Mouse (Mus musculus): Measurements from ENCODE around the gene Kdm3a. TPM values are rescaled to one million over a fixed set of nuclear protein-coding genes. Genes with fewer than 3 reads are reported as not detected.

Kdm3a gene
- polyA plus RNA-seq, 1 experiment, result 50.9 TPM

GRCm38 (mm10) chr6:71632486-71632828 is 333 bp downstream of the Kdm3a start:
- Histone ChIP-seq H3K4me1 (ENCODE audit: control insufficient read depth, insufficient read depth, low read length) (no peaks in the 10 kb centered on the region), H3K27me3 (ENCODE audit: control insufficient read depth, insufficient read depth, low read length) (no peaks in the 10 kb centered on the region), H3K36me3 (ENCODE audit: control insufficient read depth, insufficient read depth, low read length) (peaks cover 2% of the 10 kb centered on the region; the same call in 1 of the 2 replicates), H3K27ac (ENCODE audit: control insufficient read depth, insufficient read depth, low read depth, low read length) (peak overlapping the region; percentile 100), H3K4me3 (ENCODE audit: control insufficient read depth, low read depth, low read length) (peak overlapping the region; percentile 87)
- TF ChIP-seq POLR2A (IDR thresholded peaks at IDR 0.05; ENCODE audit: control insufficient read depth, low read depth, low read length) (no peak), CTCF (IDR thresholded peaks at IDR 0.05; ENCODE audit: control insufficient read depth, insufficient read depth, insufficient replicate concordance, low read depth, low read length) (no peak)

- TF ChIP-seq POLR2A (IDR thresholded peaks at IDR 0.05; ENCODE audit: control insufficient read depth, low read depth, low read length), result no peak; the same call in 1 of the 2 replicates
- TF ChIP-seq CTCF (IDR thresholded peaks at IDR 0.05; ENCODE audit: control insufficient read depth, insufficient read depth, insufficient replicate concordance, low read depth, low read length), result no peak
- Histone ChIP-seq H3K4me1 (ENCODE audit: control insufficient read depth, insufficient read depth, low read length) (no peaks in the 10 kb centered on the region), H3K27ac (ENCODE audit: control insufficient read depth, insufficient read depth, low read depth, low read length) (peak overlapping the region; percentile 100), H3K4me3 (ENCODE audit: control insufficient read depth, low read depth, low read length) (peak overlapping the region; percentile 87), H3K27me3 (ENCODE audit: control insufficient read depth, insufficient read depth, low read length) (no peaks in the 10 kb centered on the region), H3K36me3 (ENCODE audit: control insufficient read depth, insufficient read depth, low read length) (peaks cover 2% of the 10 kb centered on the region; the same call in 1 of the 2 replicates)
These were observed 906 bp downstream of the Kdm3a start for GRCm38 (mm10) chr6:71631706-71632461.

- no peaks in the 10 kb centered on the region for H3K27me3 ChIP-seq (ENCODE audit: control insufficient read depth, insufficient read depth, low read length)
- peaks cover 2% of the 10 kb centered on the region; the same call in 1 of the 2 replicates for H3K36me3 ChIP-seq (ENCODE audit: control insufficient read depth, insufficient read depth, low read length)
- no peak for TF ChIP-seq POLR2A (IDR thresholded peaks at IDR 0.05; ENCODE audit: control insufficient read depth, low read depth, low read length)
- TF ChIP-seq CTCF (IDR thresholded peaks at IDR 0.05; ENCODE audit: control insufficient read depth, insufficient read depth, insufficient replicate concordance, low read depth, low read length), result no peak
- peak overlapping the region; percentile 76 for H3K27ac ChIP-seq (ENCODE audit: control insufficient read depth, insufficient read depth, low read depth, low read length)
- H3K4me1 ChIP-seq (ENCODE audit: control insufficient read depth, insufficient read depth, low read length), result no peaks in the 10 kb centered on the region
- H3K4me3 ChIP-seq (ENCODE audit: control insufficient read depth, low read depth, low read length), result peak overlapping the region; percentile 87; the same call in 1 of the 2 replicates
These were observed 1.6 kb downstream of the Kdm3a start for GRCm38 (mm10) chr6:71631196-71631595.

- H3K4me3 ChIP-seq (ENCODE audit: control insufficient read depth, low read depth, low read length), result no peak overlapping the region
- no peaks in the 10 kb centered on the region for H3K4me1 ChIP-seq (ENCODE audit: control insufficient read depth, insufficient read depth, low read length)
- H3K36me3 ChIP-seq (ENCODE audit: control insufficient read depth, insufficient read depth, low read length), result peaks cover 2% of the 10 kb centered on the region
- no peaks in the 10 kb centered on the region for H3K27me3 ChIP-seq (ENCODE audit: control insufficient read depth, insufficient read depth, low read length)
- TF ChIP-seq CTCF (IDR thresholded peaks at IDR 0.05; ENCODE audit: control insufficient read depth, insufficient read depth, insufficient replicate concordance, low read depth, low read length) (no peak), POLR2A (IDR thresholded peaks at IDR 0.05; ENCODE audit: control insufficient read depth, low read depth, low read length) (no peak)
- H3K27ac ChIP-seq (ENCODE audit: control insufficient read depth, insufficient read depth, low read depth, low read length), result no peak overlapping the region
These were observed 5.5 kb downstream of the Kdm3a start for GRCm38 (mm10) chr6:71627325-71627724.

GRCm38 (mm10) chr6:71625984-71626383 is 6.8 kb downstream of the Kdm3a start:
- Histone ChIP-seq H3K4me3 (ENCODE audit: control insufficient read depth, low read depth, low read length) (no peak overlapping the region), H3K27ac (ENCODE audit: control insufficient read depth, insufficient read depth, low read depth, low read length) (no peak overlapping the region), H3K27me3 (ENCODE audit: control insufficient read depth, insufficient read depth, low read length) (no peaks in the 10 kb centered on the region), H3K4me1 (ENCODE audit: control insufficient read depth, insufficient read depth, low read length) (peaks cover 2% of the 10 kb centered on the region; the same call in 1 of the 2 replicates), H3K36me3 (ENCODE audit: control insufficient read depth, insufficient read depth, low read length) (no peaks in the 10 kb centered on the region; the same call in 1 of the 2 replicates)
- TF ChIP-seq POLR2A (IDR thresholded peaks at IDR 0.05; ENCODE audit: control insufficient read depth, low read depth, low read length) (no peak), CTCF (IDR thresholded peaks at IDR 0.05; ENCODE audit: control insufficient read depth, insufficient read depth, insufficient replicate concordance, low read depth, low read length) (no peak)

GRCm38 (mm10) chr6:71624723-71625122 is 8.1 kb downstream of the Kdm3a start:
- H3K4me3 ChIP-seq (ENCODE audit: control insufficient read depth, low read depth, low read length), result no peak overlapping the region
- no peaks in the 10 kb centered on the region for H3K27me3 ChIP-seq (ENCODE audit: control insufficient read depth, insufficient read depth, low read length)
- no peak for TF ChIP-seq POLR2A (IDR thresholded peaks at IDR 0.05; ENCODE audit: control insufficient read depth, low read depth, low read length)
- no peak for TF ChIP-seq CTCF (IDR thresholded peaks at IDR 0.05; ENCODE audit: control insufficient read depth, insufficient read depth, insufficient replicate concordance, low read depth, low read length)
- H3K27ac ChIP-seq (ENCODE audit: control insufficient read depth, insufficient read depth, low read depth, low read length), result no peak overlapping the region
- H3K4me1 ChIP-seq (ENCODE audit: control insufficient read depth, insufficient read depth, low read length), result peaks cover 2% of the 10 kb centered on the region; the same call in 1 of the 2 replicates
- no peaks in the 10 kb centered on the region; the same call in 1 of the 2 replicates for H3K36me3 ChIP-seq (ENCODE audit: control insufficient read depth, insufficient read depth, low read length)

GRCm38 (mm10) chr6:71621981-71622380 is 10.8 kb downstream of the Kdm3a start:
- Histone ChIP-seq H3K27ac (ENCODE audit: control insufficient read depth, insufficient read depth, low read depth, low read length) (no peak overlapping the region), H3K4me3 (ENCODE audit: control insufficient read depth, low read depth, low read length) (no peak overlapping the region), H3K27me3 (ENCODE audit: control insufficient read depth, insufficient read depth, low read length) (no peaks in the 10 kb centered on the region), H3K4me1 (ENCODE audit: control insufficient read depth, insufficient read depth, low read length) (peaks cover 2% of the 10 kb centered on the region; the same call in 1 of the 2 replicates), H3K36me3 (ENCODE audit: control insufficient read depth, insufficient read depth, low read length) (peaks cover 2% of the 10 kb centered on the region; the same call in 1 of the 2 replicates)
- TF ChIP-seq CTCF (IDR thresholded peaks at IDR 0.05; ENCODE audit: control insufficient read depth, insufficient read depth, insufficient replicate concordance, low read depth, low read length), result no peak

All from testis, adult 2 months (tissue).